Mouse (Mus musculus): ENCODE results near the gene Asic1.
A peak's percentile ranks its signal among the peaks of the same experiment; 100 is the strongest.
"Not testable (repeated sequence)": the region's sequence is repeated elsewhere in the genome, so short reads cannot be mapped to it uniquely, and the experiment has no call there.

Gene Asic1

GRCm38 (mm10) chr15:99664600-99665451 is 5.3 kb upstream of the Asic1 start:
- DNase-seq, result peak; percentile 41

- no peak for DNase-seq
Measured at GRCm38 (mm10) chr15:99667544-99667943, 2.6 kb upstream of the Asic1 start.

DNA sequence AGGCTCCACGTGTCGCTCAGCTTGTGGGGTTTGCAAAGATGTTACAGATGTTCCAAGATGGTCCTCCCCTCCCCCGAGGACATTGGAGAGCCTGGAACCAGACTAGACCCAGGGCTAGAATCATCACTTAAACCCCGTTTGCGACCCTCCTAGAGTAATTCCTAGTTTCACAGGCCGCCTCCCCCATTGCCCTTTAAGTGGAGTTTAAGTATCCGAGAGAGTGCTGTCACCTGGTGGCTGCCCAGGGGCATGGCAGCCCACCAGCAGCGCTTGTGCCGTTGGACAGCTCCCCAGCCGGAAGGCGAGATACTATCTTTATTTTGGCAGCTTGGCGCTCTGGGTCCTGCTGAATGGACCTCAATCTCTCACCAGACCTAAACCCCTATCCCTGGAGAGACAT is 1.3 kb upstream of the Asic1 start:
- peak; percentile 84 for DNase-seq

- no peak for DNase-seq
Measured at GRCm38 (mm10) chr15:99669392-99669791, 776 bp upstream of the Asic1 start.

- DNase-seq, result no peak
Measured at GRCm38 (mm10) chr15:99670964-99671670, 949 bp downstream of the Asic1 start.

DNA sequence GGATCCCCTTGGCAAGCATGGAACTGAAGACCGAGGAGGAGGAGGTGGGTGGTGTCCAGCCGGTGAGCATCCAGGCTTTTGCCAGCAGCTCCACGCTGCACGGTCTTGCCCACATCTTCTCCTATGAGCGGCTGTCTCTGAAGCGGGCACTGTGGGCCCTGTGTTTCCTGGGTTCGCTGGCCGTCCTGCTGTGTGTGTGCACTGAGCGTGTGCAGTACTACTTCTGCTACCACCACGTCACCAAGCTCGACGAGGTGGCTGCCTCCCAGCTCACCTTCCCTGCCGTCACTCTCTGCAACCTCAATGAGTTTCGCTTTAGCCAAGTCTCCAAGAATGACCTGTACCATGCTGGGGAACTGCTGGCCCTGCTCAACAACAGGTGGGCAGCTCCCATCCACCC is 1.6 kb downstream of the Asic1 start:
- no peak for DNase-seq

DNA sequence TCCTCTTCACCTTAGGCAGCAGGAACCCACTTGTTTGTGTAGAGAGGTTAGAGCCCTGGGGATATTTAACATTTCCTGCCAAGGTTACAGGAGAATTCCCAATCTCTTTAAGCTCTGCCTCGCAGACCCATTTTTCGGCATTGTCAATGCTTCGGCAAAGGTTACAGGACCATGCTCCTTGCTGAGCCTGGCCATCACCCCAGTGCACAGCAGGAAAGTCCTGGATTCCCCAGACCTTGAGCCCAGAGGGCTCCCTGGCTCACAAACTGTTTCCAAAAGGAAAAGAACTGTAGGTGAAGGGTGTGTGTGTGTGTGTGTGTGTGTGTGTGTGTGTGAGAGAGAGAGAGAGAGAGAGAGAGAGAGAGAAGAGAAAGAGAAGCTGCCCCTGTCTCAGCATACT is 4.7 kb downstream of the Asic1 start:
- no peak for DNase-seq

- DNase-seq, result no peak
Measured at GRCm38 (mm10) chr15:99677089-99677488, 6.9 kb downstream of the Asic1 start.

GRCm38 (mm10) chr15:99678063-99678800 is 8.1 kb downstream of the Asic1 start:
- DNase-seq, result no peak

GRCm38 (mm10) chr15:99679008-99679407 is 8.8 kb downstream of the Asic1 start:
- DNase-seq, result no peak

DNA sequence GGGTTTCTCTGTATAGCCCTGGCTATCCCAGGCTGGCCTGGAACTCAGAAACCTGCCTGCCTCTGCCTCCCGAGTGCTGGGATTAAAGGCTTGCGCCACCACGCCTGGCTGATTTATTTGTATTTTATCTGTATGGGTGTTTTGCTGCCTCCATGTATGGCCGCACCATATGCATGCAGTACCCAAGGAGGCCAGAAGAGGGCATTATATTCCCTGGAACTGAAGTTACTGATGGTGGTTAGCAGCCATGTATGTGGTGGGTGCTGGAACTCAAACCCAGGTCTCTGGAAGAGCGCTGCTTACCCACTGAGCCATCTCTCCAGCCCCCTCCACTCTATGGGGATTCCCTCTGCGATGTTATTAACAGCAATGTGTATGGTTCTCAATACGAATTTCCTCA is 12.7 kb downstream of the Asic1 start:
- no peak for DNase-seq

DNA sequence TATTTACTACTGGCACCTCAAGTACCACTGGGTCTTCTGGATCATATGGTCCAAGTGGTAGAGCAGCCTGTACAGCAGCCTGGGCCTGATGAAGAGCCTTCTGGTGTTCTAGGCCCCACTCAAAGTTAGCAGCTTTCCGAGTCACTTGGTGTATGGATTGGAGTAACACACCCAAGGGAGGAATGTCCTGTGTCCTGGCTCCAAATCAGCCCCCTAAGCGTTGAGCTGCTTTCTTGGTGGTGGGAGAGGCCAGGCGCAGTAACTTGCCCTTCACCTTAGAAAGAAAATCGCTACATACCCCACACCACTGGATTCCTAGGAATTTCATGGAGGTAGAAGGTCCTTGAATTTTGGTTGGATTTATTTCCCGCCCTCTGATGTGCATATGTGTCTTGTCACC is 14.0 kb downstream of the Asic1 start:
- DNase-seq, result no peak

DNA sequence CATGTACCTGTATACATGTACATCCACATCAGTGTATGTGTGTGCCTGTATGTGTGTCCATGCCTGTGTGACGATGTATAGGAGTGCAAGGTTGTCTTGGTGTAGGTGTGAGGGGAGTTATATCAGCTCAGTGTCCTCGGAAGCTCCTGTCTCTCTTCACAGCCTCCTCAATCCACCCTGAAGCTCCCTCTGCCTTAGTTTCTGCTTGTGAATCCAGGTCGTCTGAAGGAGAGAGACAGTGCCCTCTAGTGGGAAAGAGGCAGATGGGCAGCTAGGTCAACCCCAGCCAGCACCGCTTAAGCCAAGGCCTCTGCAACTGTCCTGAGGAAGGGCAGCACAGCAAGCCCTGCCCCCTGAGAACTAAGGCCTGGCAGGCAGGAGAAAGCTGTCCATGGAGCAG is 18.5 kb downstream of the Asic1 start:
- DNase-seq, result peak; percentile 61

- DNase-seq, result no peak
Measured at GRCm38 (mm10) chr15:99690924-99691323, 20.8 kb downstream of the Asic1 start.

DNA sequence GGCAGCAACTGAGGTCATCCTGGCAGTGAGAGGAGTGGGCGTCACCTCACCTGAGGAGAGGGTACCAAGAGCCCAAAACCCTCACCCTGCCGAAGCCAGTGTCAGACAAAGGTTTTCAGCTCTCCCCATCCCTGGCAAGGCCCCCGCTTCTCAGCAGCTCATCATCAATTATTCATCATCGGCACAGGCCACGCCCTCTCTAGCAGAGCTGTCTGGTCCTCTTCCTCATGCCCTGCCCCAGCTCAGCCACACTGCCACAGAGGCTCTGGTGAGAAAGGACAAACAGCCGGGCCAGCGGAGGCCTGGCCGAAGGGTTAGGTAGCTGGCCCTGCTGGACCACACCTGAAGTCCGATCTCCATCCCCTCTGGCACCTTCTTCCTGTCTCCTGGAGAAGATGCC is 21.8 kb downstream of the Asic1 start:
- DNase-seq, result no peak

GRCm38 (mm10) chr15:99697309-99697708 is 27.1 kb downstream of the Asic1 start:
- no peak for DNase-seq

- DNase-seq, result no peak
Measured at GRCm38 (mm10) chr15:99698533-99699085, 28.4 kb downstream of the Asic1 start.

GRCm38 (mm10) chr15:99699715-99700114 is 29.5 kb downstream of the Asic1 start:
- no peak for DNase-seq

GRCm38 (mm10) chr15:99700219-99701106 is 30.3 kb downstream of the Asic1 start:
- DNase-seq, result no peak

- DNase-seq, result not testable (repeated sequence)
Measured at GRCm38 (mm10) chr15:99701640-99701998, 31.5 kb downstream of the Asic1 start.

- DNase-seq, result peak; percentile 95
Measured at GRCm38 (mm10) chr15:99701999-99702900, 32.1 kb downstream of the Asic1 start, which contains the start of gene Smarcd1. Smarcd1 (plus strand) TSS chr15:99702129.
